In the genomic region with DNA sequence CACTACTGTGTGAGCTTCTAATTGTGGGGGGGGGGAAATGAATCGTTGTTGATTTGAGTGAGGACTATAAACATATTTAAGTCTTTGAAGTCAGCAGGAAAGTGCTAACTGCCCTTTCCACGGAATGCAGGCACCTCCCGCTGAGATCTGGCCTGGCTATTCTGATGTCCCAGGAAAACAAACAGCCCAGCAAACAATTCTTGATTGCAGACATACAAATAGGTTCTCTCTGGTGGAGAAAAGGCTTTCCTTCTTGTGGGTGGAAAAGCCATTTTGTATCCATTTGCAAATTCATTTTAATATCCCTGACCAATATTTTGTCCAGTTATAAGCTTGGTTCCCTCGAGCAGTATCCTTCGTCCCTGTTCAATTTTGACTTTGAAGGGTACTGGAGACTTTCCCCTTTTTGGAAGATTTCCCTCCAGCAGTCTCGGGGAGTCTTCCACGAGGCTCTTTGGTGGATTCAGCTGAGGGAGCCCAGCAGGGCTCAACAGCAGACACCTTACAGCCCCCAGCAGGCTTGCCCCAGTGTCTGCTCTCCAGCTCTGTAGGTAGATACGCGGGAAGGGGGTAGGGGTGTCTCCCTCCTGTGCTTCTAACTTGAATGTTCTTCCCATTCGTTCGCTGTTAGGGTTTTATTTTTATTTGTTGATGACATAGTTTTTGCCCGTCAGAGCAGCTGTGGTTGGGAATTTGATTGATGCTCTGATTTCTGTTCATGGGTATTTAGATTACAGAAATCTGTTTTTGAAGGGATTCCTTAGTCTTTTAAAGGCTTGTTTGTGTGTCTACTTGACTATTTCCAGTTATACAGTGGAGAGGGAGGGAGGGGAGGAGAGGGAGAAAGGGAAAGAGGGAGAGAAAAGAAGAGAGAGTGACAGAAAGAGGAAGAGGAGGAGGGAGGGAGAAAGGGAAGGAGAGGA, we compare ENCODE assay signal across 19 mouse cellular contexts.
A peak's percentile ranks its signal among the peaks of the same experiment; 100 is the strongest.
DNase-seq lines count a peak whose midpoint lies in the region; ATAC-seq lines count a peak whose summit lies in the region.
"Had no signal": no experiment of that assay in that cellular context is flagged by ENCODE, and none has a peak within 500 bp of the region (broad histone marks: within the 10 kb centered on the region; RNA-seq: fewer than 3 reads in every experiment).

No protein-coding gene starts in this region.

- H3K36me3 ChIP-seq in midbrain, embryonic 11.5 days (ENCODE audit: control insufficient read depth, insufficient read depth, low read length): no peaks in the 10 kb centered on the region
- H3K36me3 ChIP-seq in midbrain, embryonic 15.5 days (replicated peaks): no peaks in the 10 kb centered on the region
- H3K36me3 ChIP-seq: hindbrain, embryonic 12.5 days; hindbrain, embryonic 15.5 days had no signal

- H3K27ac ChIP-seq in midbrain, embryonic 11.5 days (ENCODE audit: low read depth, low read length): no peak overlapping the region
- no peak overlapping the region for H3K27ac ChIP-seq in midbrain, embryonic 15.5 days
- H3K27ac ChIP-seq: gastrocnemius, adult 2 months; hindbrain, embryonic 12.5 days; hindbrain, embryonic 15.5 days had no signal

- H3K9ac ChIP-seq in midbrain, embryonic 11.5 days (ENCODE audit: low read length): no peak overlapping the region
- H3K9ac ChIP-seq in midbrain, embryonic 15.5 days: no peak overlapping the region
- H3K9ac ChIP-seq: forebrain, postnatal 0 days; hindbrain, embryonic 12.5 days; hindbrain, embryonic 15.5 days had no signal

- DNase-seq in cerebellum, postnatal 14 days: peak; percentile 10 to 32
- no peak for DNase-seq in cerebellum, adult 9-10 months
- DNase-seq in midbrain, embryonic 11.5 days (ENCODE audit: low spot score, missing footprints): peak; percentile 61
- peak; percentile 93 for DNase-seq in adipocyte (ENCODE audit: low spot score)
- DNase-seq in liver: no peak
- DNase-seq: adrenal gland, adult 8-10 months; adrenal gland, postnatal 25 days; cerebellum, adult 11 months; forebrain, postnatal 0 days; gastrocnemius, adult 2 months; gastrocnemius, postnatal 14 days; heart, adult 11 months had no signal

- H3K4me2 ChIP-seq in midbrain, embryonic 11.5 days: no peak overlapping the region
- H3K4me2 ChIP-seq in midbrain, embryonic 15.5 days: no peak overlapping the region
- H3K4me2 ChIP-seq: heart, embryonic 11.5 days; hindbrain, embryonic 12.5 days; hindbrain, embryonic 15.5 days had no signal

- H3K4me3 ChIP-seq in midbrain, embryonic 11.5 days (ENCODE audit: low read depth, low read length): no peak overlapping the region
- no peak overlapping the region for H3K4me3 ChIP-seq in midbrain, embryonic 15.5 days
- H3K4me3 ChIP-seq: gastrocnemius, adult 2 months; hindbrain, embryonic 12.5 days; hindbrain, embryonic 15.5 days had no signal

- no peaks in the 10 kb centered on the region for H3K4me1 ChIP-seq in midbrain, embryonic 11.5 days (ENCODE audit: control insufficient read depth, insufficient read depth, low read length)
- no peaks in the 10 kb centered on the region for H3K4me1 ChIP-seq in midbrain, embryonic 15.5 days

- 43% methylated on average over 12 of the region's 12 CpGs for WGBS in midbrain, embryonic 11.5 days
- WGBS in midbrain, embryonic 15.5 days: 42% methylated on average over 12 of the region's 12 CpGs

- H3K27me3 ChIP-seq in midbrain, embryonic 11.5 days (ENCODE audit: control insufficient read depth, insufficient read depth, low read length): no peaks in the 10 kb centered on the region
- H3K27me3 ChIP-seq in midbrain, embryonic 15.5 days (replicated peaks): no peaks in the 10 kb centered on the region
- H3K27me3 ChIP-seq: hindbrain, embryonic 12.5 days; hindbrain, embryonic 15.5 days had no signal

- H3K9me3 ChIP-seq in midbrain, embryonic 11.5 days (ENCODE audit: control insufficient read depth, low read length): no peaks in the 10 kb centered on the region; the same call in 1 of the 2 replicates
- H3K9me3 ChIP-seq in midbrain, embryonic 15.5 days: no peaks in the 10 kb centered on the region
- H3K9me3 ChIP-seq: hindbrain, embryonic 12.5 days; hindbrain, embryonic 15.5 days had no signal

- no peak for ATAC-seq in midbrain, embryonic 11.5 days (ENCODE audit: low FRiP score)
- no peak for ATAC-seq in midbrain, embryonic 15.5 days (replicated peaks)
- ATAC-seq: CD4-positive, CD25-positive, alpha-beta regulatory T cell, adult 4 months; forebrain, embryonic 14.5 days; forebrain, postnatal 0 days; intestine, postnatal 0 days had no signal

Comparison
In these comparisons a context has a peak if more than half of its experiments do, and no peak if none do; other contexts are left out.
1. DNase-seq: peak in cerebellum, postnatal 14 days (2 of 2), midbrain, embryonic 11.5 days (single experiment) and adipocyte (single experiment); none in cerebellum, adult 9-10 months (single experiment) and liver (single experiment).